ENCODE assay signal across 7 mouse cellular contexts in the genomic region with DNA sequence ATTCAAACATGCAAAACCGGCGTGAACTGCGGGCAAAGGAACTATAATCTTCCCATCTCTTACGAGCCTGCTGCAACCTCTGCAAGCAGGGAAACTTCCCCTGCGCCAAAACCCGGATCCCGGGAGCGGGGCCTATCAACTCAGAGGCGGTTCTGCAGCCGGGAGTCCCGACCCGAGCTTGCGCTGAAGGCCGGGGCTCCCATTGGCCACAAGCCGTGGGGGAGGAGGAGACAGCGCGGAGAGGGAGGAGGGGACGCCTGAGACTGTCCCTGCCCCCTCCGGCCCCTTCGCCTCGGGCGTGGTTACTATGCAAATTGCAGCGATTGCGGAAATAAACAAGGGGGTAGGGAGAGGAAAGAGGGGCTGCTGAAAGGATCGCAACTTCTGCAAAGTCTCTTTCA. TPM values are rescaled to one million over a fixed set of nuclear protein-coding genes. Genes with fewer than 3 reads are reported as not detected.
DNase-seq lines count a peak whose midpoint lies in the region; ATAC-seq and TF ChIP-seq lines count a peak whose summit lies in the region.

No protein-coding gene starts in this region.

- peak overlapping the region; percentile 63 for H3K27ac ChIP-seq in embryonic facial prominence, embryonic 11.5 days (replicated peaks; ENCODE audit: low read depth, low read length)
- peak overlapping the region; percentile 85 for H3K27ac ChIP-seq in limb, embryonic 11.5 days (replicated peaks; ENCODE audit: low read depth, low read length)
- peak overlapping the region; percentile 89 for H3K27ac ChIP-seq in midbrain, embryonic 13.5 days
- peak overlapping the region; percentile 100 for H3K27ac ChIP-seq in small intestine, adult 2 months (ENCODE audit: insufficient read depth, low read depth, low read length)

- H3K4me2 ChIP-seq in embryonic facial prominence, embryonic 11.5 days (ENCODE audit: low read depth, low read length), result peak overlapping the region; percentile 38
- peak overlapping the region; percentile 55 for H3K4me2 ChIP-seq in limb, embryonic 11.5 days (ENCODE audit: low read depth, severe bottlenecking)
- peak overlapping the region; percentile 54 for H3K4me2 ChIP-seq in midbrain, embryonic 13.5 days (replicated peaks)

- TF ChIP-seq POLR2A in small intestine, adult 2 months (IDR thresholded peaks at IDR 0.05; ENCODE audit: low read depth, low read length), result peak; percentile 94

- peak overlapping the region; percentile 63 for H3K9ac ChIP-seq in embryonic facial prominence, embryonic 11.5 days (replicated peaks; ENCODE audit: low read length)
- peak overlapping the region; percentile 45; the same call in 1 of the 2 replicates for H3K9ac ChIP-seq in limb, embryonic 11.5 days (ENCODE audit: low read length)
- peak overlapping the region; percentile 42 for H3K9ac ChIP-seq in midbrain, embryonic 13.5 days (replicated peaks)

- peak; percentile 92 for ATAC-seq in embryonic facial prominence, embryonic 11.5 days (replicated peaks; ENCODE audit: insufficient number of reproducible peaks, low FRiP score, low TSS enrichment, low read depth)
- peak; percentile 92 for ATAC-seq in limb, embryonic 11.5 days (ENCODE audit: insufficient number of reproducible peaks, low FRiP score, low TSS enrichment, low read depth)
- ATAC-seq in midbrain, embryonic 13.5 days, result peak; percentile 95

- DNase-seq in adrenal gland, postnatal 25 days, result peak; percentile 99
- peak; percentile 98 for DNase-seq in embryonic facial prominence, embryonic 11.5 days (ENCODE audit: low spot score)
- peak; percentile 100 for DNase-seq in heart, adult 11 months
- peak; percentile 97 for DNase-seq in kidney, adult 18-20 months
- peak; percentile 98 for DNase-seq in limb, embryonic 11.5 days (ENCODE audit: low spot score)

- TF ChIP-seq CTCF in small intestine, adult 2 months (IDR thresholded peaks at IDR 0.05; ENCODE audit: extremely low read depth, insufficient read length, insufficient replicate concordance, low read depth, low read length), result no peak

- 0% methylated on average over 25 of the region's 25 CpGs for WGBS in embryonic facial prominence, embryonic 11.5 days
- under 1% methylated on average over 25 of the region's 25 CpGs for WGBS in limb, embryonic 11.5 days
- under 1% methylated on average over 24 of the region's 25 CpGs for WGBS in midbrain, embryonic 13.5 days
- WGBS in small intestine, adult 2 months, result under 1% methylated on average over 25 of the region's 25 CpGs

- H3K4me1 ChIP-seq in embryonic facial prominence, embryonic 11.5 days (ENCODE audit: control insufficient read depth, insufficient read depth, low read length), result no peaks in the 10 kb centered on the region
- H3K4me1 ChIP-seq in limb, embryonic 11.5 days (ENCODE audit: control insufficient read depth, insufficient read depth, low read length), result peaks cover 13% of the 10 kb centered on the region; the same call in 1 of the 2 replicates
- H3K4me1 ChIP-seq in midbrain, embryonic 13.5 days (replicated peaks), result peaks cover 38% of the 10 kb centered on the region
- 0 out of 2 replicates have a peak, but pooled peaks cover 2% of the 10 kb centered on the region for H3K4me1 ChIP-seq in small intestine, adult 2 months (ENCODE audit: control insufficient read depth, insufficient read depth, insufficient read length, low read length)

- H3K4me3 ChIP-seq in embryonic facial prominence, embryonic 11.5 days (ENCODE audit: low read depth, low read length), result peak overlapping the region; percentile 36
- H3K4me3 ChIP-seq in limb, embryonic 11.5 days (ENCODE audit: low read depth, low read length), result peak overlapping the region; percentile 21
- H3K4me3 ChIP-seq in midbrain, embryonic 13.5 days (replicated peaks), result peak overlapping the region; percentile 50
- H3K4me3 ChIP-seq in small intestine, adult 2 months (ENCODE audit: low read depth, low read length), result peak overlapping the region; percentile 85

- no peaks in the 10 kb centered on the region for H3K36me3 ChIP-seq in embryonic facial prominence, embryonic 11.5 days (replicated peaks; ENCODE audit: control insufficient read depth, insufficient read depth, low read depth, low read length)
- no peaks in the 10 kb centered on the region for H3K36me3 ChIP-seq in limb, embryonic 11.5 days (ENCODE audit: control insufficient read depth, insufficient read depth, low read length)
- H3K36me3 ChIP-seq in midbrain, embryonic 13.5 days, result no peaks in the 10 kb centered on the region
- no peaks in the 10 kb centered on the region for H3K36me3 ChIP-seq in small intestine, adult 2 months (ENCODE audit: control insufficient read depth, insufficient read depth, low read length)

- no peaks in the 10 kb centered on the region for H3K9me3 ChIP-seq in embryonic facial prominence, embryonic 11.5 days (replicated peaks; ENCODE audit: control insufficient read depth, low read length)
- H3K9me3 ChIP-seq in limb, embryonic 11.5 days (ENCODE audit: control insufficient read depth, low read length), result no peaks in the 10 kb centered on the region
- H3K9me3 ChIP-seq in midbrain, embryonic 13.5 days, result no peaks in the 10 kb centered on the region

- H3K27me3 ChIP-seq in embryonic facial prominence, embryonic 11.5 days (ENCODE audit: control insufficient read depth, insufficient read depth, low read length), result no peaks in the 10 kb centered on the region
- H3K27me3 ChIP-seq in limb, embryonic 11.5 days (ENCODE audit: control insufficient read depth, insufficient read depth, low read length), result no peaks in the 10 kb centered on the region
- H3K27me3 ChIP-seq in midbrain, embryonic 13.5 days, result peaks cover 33% of the 10 kb centered on the region
- no peaks in the 10 kb centered on the region for H3K27me3 ChIP-seq in small intestine, adult 2 months (ENCODE audit: control insufficient read depth, insufficient read depth, low read length)

RNA-seq across cellular contexts. Expression of a gene that starts 0.5 kb away (rescaled TPM):
- 166 and 206 TPM in 2 replicates for total RNA-seq in adrenal gland, postnatal 25 days (2021)
- 23.1 and 23.5 TPM in 2 replicates for polyA plus RNA-seq in embryonic facial prominence, embryonic 11.5 days (2014; fragmentation: Nextera tagmentation; extraction: Ambion mirVana)
- polyA plus RNA-seq in limb, embryonic 11.5 days (2014; fragmentation: Nextera tagmentation; extraction: Ambion mirVana), result 27.6 and 32.1 TPM in 2 replicates
- 31.7 and 36.2 TPM in 2 replicates for polyA plus RNA-seq in midbrain, embryonic 13.5 days (2015; fragmentation: Nextera tagmentation; extraction: Ambion mirVana)
- polyA plus RNA-seq in small intestine, adult 2 months (2012; rRNA removed), result 8.6 and 16.5 TPM in 2 replicates

RNA-seq across cellular contexts. Expression of a gene that starts 5.8 kb away (rescaled TPM):
- 1.1 TPM in 1 of 2 replicates, not detected in the other for total RNA-seq in adrenal gland, postnatal 25 days (2021)
- 9.5 and 12.1 TPM in 2 replicates for polyA plus RNA-seq in embryonic facial prominence, embryonic 11.5 days (2014; fragmentation: Nextera tagmentation; extraction: Ambion mirVana)
- polyA plus RNA-seq in limb, embryonic 11.5 days (2014; fragmentation: Nextera tagmentation; extraction: Ambion mirVana), result 8.0 and 10.1 TPM in 2 replicates
- polyA plus RNA-seq in midbrain, embryonic 13.5 days (2015; fragmentation: Nextera tagmentation; extraction: Ambion mirVana), result 22.5 and 24.4 TPM in 2 replicates
- not detected in 2 replicates for polyA plus RNA-seq in small intestine, adult 2 months (2012; rRNA removed)

Comparison
In these comparisons a context has a peak if more than half of its experiments do, and no peak if none do; other contexts are left out.
1. Peak in every context shown above with its lines: DNase-seq, ATAC-seq, H3K4me3 ChIP-seq and H3K27ac ChIP-seq.
2. H3K4me3 ChIP-seq: peak in every context shown above with its lines; median percentile 85 in small intestine, adult 2 months; 50 in midbrain, embryonic 13.5 days; 36 in embryonic facial prominence, embryonic 11.5 days; 21 in limb, embryonic 11.5 days.